Mouse (Mus musculus) thymus, postnatal 14 days (tissue): ENCODE data around the gene Chst1.

Experiments used
- DNase-seq: peaks from one replicate; pipeline ENCODE4 v3.0.0; 2021

Gene Chst1

DNA sequence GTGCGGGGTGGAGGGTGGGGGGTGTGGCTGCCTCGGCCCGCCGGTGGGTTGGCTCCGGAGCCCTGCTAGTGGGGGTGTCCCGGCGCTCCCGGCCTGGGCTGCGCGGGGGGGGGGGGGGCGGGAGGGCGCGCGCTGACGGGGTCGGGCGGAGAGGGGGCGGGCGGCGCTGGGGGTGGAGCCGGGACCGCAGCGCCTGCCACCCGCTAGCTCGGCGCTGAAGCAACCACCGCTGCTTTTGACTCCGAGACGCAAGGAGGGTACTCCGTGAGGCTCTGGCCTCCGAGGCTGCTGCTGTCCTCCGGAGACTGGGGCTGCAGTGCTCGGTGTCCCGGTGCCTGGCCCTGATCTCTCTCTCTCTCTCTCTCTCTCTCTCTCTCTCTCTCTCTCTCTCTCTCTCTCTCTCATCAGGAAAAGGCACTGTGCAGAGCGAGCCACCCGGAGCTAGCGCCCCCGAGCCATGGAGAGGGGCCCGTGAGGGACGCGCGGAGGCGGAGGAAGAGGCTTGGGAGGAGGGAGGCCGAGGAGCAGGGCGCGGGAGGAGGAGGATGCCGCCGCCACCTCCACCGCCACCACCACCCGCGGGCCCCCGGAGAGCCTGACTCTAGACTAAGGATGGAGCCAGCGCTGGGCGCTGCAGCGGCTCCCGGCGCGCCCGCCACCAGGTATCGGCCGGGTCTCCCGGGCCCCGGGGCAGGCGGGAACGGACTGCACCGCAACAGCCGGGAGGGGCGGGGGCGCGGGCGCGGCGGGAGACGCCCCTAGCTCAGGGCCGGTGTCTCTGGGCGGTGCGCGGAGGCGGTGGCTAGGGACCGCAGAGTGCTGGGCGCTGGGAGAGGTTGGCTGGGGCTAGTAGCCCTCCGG, at the start of gene Chst1:
TSS of gene Chst1 (plus strand) at position 221 of the 861 bp plus-strand sequence.
- peak; percentile 50 for DNase-seq

DNA sequence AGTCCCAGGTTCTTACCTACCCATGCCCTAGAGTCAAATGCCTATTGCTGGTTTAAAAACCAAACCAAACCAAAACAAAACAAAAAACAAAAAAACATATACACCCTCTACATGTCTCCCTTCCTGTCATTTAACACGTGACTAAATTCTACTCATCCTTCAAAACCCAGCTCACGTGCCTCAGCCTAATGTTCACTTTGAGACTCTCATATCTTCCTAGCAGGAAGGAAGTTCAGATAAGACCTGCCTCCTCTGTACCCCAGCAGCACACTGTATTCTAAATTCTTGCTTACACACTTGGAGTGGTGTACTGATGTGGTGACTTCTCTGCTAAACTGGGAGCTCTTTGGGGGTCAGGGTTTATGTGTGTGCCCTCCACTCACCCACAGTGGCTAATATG, 49.5 kb upstream of the Chst1 start:
- DNase-seq, result no peak

DNA sequence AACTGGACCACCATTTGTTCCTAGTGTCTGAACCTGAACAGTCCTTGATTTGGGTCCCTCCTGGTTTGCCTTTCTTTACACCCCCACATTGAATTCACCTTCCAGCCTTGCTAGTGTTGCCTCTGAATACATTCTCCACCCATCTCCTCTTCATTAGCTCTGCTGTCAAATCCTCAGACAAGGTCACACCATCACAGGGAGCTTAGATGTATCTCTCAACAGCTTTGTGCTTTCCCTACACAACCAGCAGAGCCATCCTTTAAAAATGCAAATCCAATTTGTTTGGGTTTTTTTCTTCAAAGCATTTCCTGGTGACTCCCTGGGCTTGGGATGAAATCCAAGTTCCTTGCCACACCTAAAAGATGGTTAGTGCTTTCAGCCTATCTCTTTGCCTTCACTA, 45.0 kb upstream of the Chst1 start:
- DNase-seq, result no peak

DNA sequence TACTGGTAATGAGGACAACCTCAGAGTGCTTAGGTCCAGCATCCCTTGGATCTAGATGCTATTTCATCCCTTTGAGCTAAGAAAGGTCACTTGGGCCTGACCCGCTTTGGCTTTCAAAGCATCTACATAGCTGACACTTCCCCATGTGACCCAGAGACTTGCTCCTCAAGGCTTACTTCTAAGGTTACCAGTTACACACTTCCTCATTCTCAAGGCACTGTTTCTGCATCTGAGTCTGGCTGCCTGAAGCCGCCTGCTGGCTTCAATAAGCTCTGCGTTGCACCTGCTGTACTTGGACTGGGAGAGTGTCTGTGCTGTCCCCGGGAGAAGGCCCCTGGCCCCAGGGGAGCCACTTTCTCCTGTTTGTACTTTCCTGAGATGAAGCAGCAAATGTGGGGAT, 36.6 kb upstream of the Chst1 start:
- DNase-seq, result no peak

DNA sequence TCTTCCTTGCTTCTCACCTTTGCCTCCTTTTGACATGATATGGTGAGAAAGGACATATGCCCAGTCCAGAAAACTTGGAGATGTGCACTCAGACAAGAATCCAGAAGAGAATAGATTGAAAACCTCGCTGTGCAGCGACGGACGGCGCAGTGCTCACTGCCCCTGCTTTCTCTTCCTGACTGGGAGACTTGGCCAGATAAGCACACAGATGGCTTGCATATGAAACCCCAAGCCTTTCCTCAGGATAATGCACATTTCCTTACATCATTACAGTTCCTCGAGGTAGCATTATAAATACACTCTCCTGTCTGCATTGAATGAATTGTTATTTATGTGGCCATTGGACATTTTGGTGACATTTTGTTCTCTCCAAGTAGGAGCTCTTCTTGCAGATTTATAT, 28.9 kb upstream of the Chst1 start:
- no peak for DNase-seq

DNA sequence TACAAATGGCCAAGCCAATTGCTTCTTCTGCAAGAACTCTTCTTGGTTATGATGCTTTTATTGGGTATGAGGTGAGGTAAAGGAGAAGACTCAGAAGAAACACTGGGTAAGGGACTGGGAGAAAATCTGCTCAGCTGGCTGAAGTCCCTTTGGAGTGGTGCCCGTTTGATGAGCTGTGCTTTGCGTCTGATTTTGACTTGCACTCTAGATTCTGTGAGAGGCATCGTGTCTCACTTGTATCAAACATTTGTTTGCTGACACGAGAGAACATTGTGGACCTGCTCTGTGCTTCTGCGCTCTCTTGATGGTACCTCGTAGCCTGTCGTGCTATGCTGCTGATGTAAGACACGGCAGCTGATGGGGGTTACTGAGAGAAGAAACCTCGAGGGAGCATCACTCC, 21.7 kb upstream of the Chst1 start:
- DNase-seq, result no peak

DNA sequence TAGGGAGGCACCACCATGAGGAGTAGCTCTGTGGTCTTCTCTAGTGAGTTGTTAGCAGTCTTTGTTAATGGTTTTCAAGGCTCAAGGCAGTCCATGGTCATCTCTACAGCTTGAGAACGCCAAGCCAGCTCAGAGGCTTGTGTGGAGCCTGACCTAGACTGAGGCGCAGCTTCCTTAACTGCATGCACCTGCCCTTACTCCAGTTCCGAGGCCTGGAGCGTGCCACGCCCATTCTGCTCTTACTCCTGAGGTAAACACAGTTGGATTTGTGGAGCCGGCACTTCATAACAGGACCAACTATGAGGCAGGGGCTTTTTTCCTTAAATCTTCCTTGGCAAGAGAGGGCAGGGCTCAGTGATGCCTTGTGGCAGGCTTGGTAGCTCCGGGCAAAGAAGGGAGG, 18.2 kb upstream of the Chst1 start:
- no peak for DNase-seq

DNA sequence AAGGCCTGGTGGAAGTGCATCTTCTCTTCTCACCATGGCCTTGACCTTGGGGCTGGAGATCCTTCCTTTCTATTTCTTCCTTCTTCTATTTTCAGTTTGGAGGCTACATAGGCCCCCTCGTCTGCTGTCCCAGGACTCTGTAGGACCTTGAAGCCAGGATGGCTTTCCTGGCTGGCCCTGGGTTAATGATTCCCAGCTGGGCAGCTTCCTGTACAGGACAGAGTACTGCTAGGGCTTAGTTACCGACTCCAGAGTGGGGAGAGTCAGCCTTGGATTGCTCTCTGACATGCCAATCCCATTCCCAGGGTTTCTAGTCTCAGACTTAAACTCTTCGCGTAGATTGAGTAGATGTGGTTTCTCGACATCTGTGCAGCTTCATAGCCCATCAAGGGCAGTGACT, 16.9 kb upstream of the Chst1 start:
- DNase-seq, result no peak

DNA sequence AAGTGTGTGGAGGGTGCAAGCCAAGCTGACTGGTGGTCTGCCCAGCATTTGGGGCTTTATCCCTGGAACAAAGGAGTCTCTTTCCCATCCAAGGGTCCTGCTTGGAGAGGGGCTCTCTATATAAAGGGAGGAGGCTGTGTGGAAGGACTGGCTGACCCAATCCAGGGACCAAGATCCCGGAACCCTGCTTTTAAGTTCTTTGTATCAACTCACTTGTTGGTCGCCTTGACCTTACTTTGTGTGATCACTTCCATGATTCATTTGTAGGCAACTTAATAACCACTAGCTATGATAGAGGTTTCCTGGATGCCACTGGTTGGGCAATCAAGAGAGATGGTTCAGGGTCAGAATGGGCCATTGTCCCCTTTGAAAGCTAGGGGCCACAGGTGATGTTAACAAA, 11.7 kb upstream of the Chst1 start:
- no peak for DNase-seq

DNA sequence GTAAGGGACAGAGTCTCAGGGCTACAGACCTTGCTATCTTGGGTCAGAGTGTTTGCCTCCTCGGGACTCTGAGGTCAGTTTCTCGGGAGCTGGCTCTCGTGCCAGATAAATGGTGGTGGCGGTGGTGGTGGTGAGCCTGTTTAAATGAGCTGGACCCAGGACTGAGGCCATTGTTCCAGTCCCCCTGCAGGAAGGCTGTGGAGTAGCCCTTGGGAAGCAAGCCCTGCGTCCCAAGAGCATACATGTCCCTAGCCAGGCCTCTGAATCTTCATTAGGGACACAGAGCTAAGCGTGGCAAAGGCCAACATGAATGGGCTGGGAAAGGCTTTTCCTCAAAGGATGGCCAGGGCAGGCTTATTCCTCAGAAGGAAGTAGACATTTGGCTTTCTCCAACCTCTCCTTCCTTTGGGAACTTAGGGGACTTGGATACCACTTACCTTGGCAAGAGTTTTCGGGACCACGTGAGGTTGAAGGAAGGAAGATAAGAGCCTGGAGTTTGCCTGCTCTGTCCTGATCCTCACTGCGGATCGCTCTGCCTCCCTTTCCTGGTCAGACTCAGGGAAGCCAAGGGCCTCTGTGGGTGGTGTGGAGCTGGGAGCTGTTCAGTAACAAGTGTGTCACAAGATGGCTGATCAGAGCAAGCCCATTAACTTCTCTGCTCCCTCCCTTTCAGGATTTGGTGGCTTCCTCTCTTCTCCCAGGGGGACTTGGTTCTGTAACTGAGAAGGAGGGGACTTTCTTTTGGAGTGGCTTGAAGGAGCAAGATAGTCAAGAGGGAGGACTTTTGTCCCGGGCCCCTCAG, 4.4 kb upstream of the Chst1 start:
- DNase-seq, result no peak

DNA sequence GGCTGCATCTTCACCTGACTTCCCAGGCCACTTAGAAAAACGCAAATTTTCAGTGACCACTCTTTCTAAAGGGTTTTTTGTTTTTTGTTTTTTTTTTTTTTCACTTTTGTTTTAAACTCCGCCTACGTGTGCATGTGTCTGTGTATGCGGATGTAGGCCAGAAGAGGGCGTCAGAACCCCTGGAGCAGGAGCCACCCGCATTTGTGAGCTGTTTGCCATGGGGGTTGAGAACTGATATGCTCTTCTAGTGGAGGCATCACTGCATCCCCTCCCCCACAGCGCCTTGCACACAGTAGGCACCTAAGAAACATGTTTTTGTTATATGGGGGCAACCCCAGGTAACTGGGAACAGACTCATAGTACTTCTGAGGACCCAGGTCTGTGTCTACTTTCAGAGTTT, 2.2 kb upstream of the Chst1 start:
- DNase-seq, result peak; percentile 12

DNA sequence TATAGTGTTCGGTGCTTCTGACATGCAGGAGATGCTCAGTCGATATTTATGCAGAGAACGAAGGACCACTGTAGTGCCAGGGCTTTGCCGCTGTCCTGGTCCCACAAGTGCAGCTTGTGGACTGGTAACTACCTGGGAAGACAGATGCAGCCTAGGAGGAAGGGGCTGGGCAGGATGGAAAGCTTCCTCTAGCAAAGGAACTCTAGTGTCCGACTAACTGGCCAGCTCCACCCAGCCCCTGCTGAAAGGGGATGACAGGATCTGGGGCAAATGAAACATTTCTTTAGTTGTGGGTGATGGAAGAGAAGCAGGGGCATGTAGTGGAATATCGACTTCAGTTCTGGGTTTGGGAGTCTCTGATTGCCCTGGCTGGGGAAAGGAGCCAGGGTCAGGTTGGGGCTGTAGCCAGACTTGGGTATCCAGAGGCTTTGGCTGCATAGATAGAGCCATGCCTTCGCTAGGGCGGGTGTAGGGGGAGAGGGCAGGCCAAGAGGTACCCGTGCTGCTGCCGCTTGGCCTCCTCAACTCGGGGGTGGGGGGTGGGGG, 493 bp upstream of the Chst1 start:
- no peak for DNase-seq

DNA sequence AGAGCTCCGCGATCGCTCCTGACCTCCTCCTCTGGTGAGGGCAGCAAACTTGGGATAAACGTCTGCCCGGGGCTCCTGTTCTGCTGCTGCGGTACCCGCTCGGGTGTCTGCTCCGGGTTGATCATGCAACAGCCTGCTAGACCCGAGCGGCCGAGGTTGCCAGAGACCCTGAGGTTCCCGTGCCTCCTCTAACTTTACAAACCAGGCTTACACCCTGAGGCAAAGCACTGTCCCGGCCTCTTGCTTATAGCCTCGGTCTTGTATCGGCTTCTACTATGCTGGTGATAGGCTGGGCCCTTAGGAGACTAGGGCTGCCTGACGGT, 802 bp downstream of the Chst1 start:
- no peak for DNase-seq

DNA sequence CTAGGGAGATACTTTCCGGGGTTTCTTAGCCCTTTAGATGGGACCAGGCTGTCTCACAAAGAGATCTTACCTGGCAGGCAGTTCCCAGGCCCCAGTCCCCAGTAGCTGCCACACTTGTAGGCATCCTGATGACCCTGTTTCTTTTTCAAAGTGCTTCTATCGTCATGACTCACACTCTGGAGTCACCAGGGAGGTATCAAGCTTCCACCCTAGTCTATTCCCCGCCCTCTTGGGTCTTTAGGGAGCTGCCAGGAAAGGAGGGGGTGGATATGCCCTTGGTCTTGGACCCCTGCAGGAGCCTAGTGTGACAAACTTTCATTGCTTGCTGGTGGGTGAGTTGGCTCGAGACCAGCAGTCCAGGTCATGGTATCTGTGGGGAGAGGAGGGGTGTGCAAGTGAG, 1.7 kb downstream of the Chst1 start:
- DNase-seq, result no peak

DNA sequence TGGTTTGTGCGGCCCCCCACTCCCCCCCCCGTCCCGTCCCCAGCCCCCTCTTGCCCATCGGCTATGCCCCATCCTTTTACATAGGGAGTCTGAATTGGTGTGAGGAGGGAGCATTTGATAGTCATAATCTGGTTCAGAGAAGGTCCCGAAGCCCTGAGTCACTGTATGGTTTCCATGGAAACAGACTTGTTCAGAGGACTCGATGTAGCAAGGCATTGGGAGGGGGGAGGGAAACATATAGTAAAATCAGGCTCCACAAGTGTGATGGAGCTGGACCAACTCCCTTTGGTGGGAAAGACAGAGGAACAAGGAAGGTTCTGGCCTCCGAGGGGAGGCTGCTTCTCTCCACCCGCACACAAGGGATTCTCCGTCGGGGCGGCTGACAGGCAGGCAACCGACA, 2.6 kb downstream of the Chst1 start:
- no peak for DNase-seq

DNA sequence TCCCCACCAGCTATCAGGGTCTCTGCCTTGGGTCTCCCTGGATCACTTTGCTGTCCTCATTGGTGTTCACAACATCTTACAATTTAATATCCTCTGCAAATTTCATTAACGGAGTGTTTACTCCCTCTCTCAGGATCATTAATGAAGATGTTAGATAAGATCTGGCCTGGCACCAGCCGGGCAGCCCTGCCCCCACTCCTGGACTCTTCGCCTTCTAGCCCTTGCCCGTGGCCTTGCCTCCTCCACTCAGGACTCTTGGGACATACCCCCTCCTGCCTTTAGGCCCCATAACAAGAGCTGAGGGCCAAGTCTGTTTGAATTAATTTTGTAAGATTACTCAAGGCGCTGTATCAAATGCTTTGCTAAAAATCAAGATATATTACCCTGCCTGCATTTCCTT, 4.1 kb downstream of the Chst1 start:
- DNase-seq, result no peak

DNA sequence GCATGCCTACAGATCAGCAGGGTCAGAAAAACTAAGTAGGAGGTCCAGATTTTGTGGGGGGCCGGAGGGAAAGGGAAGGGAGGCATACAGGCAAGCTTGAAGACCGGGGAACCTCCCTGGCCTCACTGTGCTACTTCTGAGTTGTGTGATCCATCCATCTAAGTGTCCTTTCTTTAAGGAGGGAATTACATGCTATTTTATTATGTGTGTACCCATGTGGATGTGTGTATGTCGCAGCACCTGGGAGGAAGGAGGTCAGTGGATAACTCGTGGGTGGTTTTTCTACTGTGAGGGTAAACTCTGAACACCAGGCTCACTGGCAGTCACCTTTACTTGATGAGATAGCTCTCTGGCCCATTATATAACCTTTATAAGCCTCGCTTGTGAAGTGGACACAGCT, 5.1 kb downstream of the Chst1 start:
- DNase-seq, result no peak

DNA sequence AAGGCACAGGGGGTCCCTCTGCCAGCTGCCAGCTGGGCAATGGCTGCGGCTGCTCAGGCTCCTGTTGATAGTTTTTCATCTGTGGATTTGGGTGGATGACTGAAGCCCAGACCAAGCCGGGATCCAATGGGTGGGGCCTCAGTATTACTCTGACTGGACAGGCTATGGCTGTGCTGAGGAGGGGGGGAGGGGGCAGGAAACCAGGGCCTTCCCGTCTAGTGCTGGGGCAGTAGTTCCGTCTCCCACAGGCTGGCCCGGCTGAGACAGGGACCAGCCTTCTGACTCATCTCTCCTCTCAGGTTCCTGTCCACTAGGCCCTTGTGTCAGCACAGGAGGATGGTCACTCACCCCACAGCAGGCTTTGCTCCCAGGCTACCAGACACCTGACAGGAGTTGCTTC, 6.5 kb downstream of the Chst1 start:
- no peak for DNase-seq

DNA sequence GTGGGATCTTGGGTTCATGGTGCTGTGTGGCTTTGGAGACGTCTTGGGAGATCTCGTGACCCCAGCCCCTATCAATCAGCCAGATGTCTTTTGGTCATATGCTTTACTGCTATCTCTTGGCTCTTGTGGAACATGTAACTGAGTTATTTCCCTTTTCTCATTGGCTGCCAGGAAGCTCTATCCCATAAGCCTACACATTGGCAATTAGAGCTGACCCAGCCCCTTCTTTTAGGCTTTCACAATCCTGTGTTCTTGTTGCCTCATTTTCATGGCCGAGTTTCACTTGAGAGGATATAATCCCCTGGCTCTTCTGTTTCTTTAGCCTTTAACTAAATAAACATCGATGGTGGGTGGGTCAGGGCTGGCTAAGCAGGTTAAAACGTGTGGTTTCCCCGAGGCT, 7.6 kb downstream of the Chst1 start:
- no peak for DNase-seq

DNA sequence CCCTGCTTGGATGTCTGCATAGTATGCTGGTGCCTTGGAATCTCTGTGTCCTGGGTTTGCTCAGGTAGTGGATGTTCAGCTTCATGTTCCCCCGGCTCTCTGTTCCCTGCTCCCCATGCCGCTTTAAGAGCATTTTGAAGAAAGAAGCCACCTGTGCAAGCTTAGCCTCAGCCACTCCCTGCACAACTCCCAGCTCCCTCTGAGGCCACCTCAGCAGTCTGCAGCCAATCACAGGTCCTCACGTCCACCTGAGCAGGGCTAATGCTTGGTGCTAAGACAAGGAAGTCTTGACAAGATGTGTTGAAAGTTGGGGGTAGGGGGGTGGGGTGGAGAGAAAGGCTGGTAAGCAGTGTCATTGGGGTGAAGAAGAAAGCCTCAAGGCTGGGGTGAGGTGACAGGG, 8.1 kb downstream of the Chst1 start:
- DNase-seq, result no peak

DNA sequence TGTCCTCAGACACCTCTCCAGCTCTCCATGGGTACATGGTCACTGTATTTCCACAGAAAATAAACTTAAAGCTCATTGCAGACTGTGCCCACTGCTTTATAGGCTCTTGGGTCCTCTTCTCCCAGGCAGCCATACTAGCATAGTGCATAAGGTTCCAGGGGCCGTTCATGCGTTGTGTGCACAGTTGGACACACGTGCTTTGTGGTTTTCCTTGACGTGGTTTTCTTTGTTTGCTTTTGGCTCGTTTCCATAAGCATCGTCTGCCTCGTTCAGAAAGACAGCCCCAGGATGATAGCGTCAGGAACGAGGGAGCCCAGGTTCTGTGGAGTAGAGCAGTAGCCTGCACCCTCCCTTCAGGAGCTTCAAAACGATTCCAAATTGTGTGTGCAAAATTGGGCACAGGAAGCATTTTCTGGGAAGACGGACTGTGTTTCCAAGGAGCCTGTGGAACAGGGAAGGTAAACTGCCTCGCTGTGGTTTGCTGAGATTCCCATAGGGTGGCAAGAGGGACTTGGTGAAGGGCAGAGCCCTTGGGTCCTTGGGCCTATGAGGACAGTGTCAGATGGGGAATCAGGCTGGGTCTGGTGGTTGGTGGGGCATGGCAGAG, 8.6 kb downstream of the Chst1 start:
- DNase-seq, result no peak

DNA sequence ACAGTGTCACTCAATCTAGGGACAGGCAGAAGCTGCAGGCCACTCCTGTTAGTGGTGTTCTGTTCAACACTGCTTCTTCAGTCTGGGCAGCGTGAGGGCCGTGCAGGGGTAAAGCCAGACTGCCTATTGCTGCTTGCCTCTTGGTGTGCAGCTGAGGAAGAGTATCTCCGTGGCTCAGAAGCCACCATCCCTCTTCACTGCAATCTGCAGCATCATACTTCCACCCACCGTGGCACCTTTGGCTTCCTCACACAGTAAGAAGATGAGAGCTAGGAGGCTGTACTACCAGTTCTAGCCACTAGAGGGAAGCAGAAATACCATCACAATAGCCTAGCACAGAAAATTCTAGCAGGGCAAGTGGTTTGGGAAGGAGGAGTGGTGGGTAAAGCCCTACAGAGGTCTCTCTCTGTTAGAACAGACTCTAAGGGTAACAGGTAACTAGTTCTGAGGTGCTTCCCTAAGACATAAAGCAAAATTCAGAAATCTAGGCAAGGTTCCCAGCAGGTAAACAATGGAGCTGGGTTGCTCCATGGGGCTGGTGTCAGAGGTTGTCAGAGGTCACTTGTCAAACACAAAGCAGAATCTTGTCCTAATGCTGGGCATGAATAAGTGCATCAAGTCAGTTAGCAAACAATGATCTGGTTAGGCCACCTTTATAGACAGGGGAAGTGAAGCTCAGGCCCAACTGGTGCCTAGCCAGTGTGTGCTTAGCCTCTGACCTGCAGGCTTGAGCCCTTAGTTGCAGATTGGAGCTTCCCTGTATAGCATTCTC, 9.5 kb downstream of the Chst1 start:
- peak; percentile 56 for DNase-seq
